Mouse (Mus musculus): ENCODE data around the gene Gm13696. TPM values are rescaled to one million over a fixed set of nuclear protein-coding genes. Genes with fewer than 3 reads are reported as not detected.
"Not testable (repeated sequence)": the region's sequence is repeated elsewhere in the genome, so short reads cannot be mapped to it uniquely, and the experiment has no call there.

Gm13696 gene
- not detected in 2 replicates for polyA plus RNA-seq (2015; fragmentation: Nextera tagmentation; extraction: Ambion mirVana)

DNA sequence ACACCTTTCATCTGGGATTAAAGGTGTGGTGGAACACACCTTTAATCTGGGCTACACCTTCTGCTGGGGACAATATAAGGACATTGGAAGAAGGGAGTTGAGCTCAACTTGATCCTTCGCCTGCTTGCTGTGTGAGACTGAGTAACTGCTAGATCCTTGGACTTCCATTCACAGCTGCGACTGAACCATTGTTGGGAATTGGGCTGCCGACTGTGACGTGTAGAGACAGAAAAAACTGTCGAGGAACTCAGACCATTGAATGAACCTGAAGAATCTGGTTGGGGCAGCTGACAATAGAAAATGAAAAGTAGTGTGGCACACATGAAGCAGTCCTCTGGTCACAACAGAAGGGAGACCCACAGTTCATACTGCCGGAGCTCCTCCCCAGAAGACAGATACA lies at the start of gene Gm13696:
Gene Gm13696, plus strand, starts transcription at position 301 of the 400 bp plus-strand sequence.
- not testable (repeated sequence) for ATAC-seq (replicated peaks; ENCODE audit: extremely low read depth, insufficient read depth, low FRiP score); H3K27me3 ChIP-seq (ENCODE audit: control insufficient read depth, insufficient read depth, low read length); H3K4me2 ChIP-seq (ENCODE audit: low read depth, low read length); H3K36me3 ChIP-seq (ENCODE audit: control insufficient read depth, insufficient read depth); H3K27ac ChIP-seq (ENCODE audit: low read length); H3K9ac ChIP-seq (ENCODE audit: low read length); H3K4me1 ChIP-seq (ENCODE audit: control insufficient read depth, insufficient read depth, low read length); H3K4me3 ChIP-seq (ENCODE audit: low read length); H3K9me3 ChIP-seq (replicated peaks; ENCODE audit: control insufficient read depth, low read length)
- no CpG with 5 or more reads among the region's 6 CpGs for WGBS

GRCm38 (mm10) chr2:83929478-83930088 lies 43.3 kb upstream of the Gm13696 start:
- no peaks in the 10 kb centered on the region for H3K36me3 ChIP-seq (ENCODE audit: control insufficient read depth, insufficient read depth)
- H3K27ac ChIP-seq (ENCODE audit: low read length) = no peak overlapping the region
- no peak overlapping the region for H3K4me3 ChIP-seq (ENCODE audit: low read length)
- H3K4me1 ChIP-seq (ENCODE audit: control insufficient read depth, insufficient read depth, low read length) = no peaks in the 10 kb centered on the region
- H3K9me3 ChIP-seq (replicated peaks; ENCODE audit: control insufficient read depth, low read length) = no peaks in the 10 kb centered on the region
- WGBS = 46% methylated on average over 2 of the region's 2 CpGs
- no peak overlapping the region for H3K4me2 ChIP-seq (ENCODE audit: low read depth, low read length)
- no peak overlapping the region for H3K9ac ChIP-seq (ENCODE audit: low read length)
- H3K27me3 ChIP-seq (ENCODE audit: control insufficient read depth, insufficient read depth, low read length) = no peaks in the 10 kb centered on the region
- no peak for ATAC-seq (replicated peaks; ENCODE audit: extremely low read depth, insufficient read depth, low FRiP score)

DNA sequence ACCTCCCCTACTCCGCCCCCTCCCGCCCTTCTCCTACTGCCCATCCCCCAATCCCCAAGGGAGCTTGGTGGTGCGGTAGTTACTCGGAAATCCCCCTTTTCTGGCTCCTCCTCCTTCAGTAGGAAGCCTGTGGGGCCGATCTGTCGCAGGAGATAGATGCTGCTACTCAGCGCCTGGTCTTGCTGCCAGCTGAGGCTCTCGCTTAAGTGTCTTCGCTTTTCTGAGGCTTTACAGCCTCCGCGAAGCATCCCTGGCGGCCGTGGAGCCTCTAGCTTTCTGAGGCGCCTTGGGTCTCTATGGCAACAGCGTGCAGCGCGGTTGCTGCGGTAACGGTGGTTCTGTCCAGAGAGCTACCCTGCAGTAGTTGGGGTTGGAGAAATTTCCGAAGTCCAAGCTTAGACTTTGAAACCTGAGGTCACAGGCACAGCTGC lies 32.0 kb upstream of the Gm13696 start, which contains the start of gene Zswim2:
Gene Zswim2, minus strand, starts transcription at position 298 of the 431 bp plus-strand sequence.
- Histone ChIP-seq H3K36me3 (ENCODE audit: control insufficient read depth, insufficient read depth) (no peaks in the 10 kb centered on the region), H3K4me3 (ENCODE audit: low read length) (peak within 1 kb of the TSS; percentile 33), H3K4me2 (ENCODE audit: low read depth, low read length) (peak within 1 kb of the TSS; percentile 59), H3K27ac (ENCODE audit: low read length) (no peak within 1 kb of the TSS), H3K9me3 (replicated peaks; ENCODE audit: control insufficient read depth, low read length) (no peaks in the 10 kb centered on the region), H3K9ac (ENCODE audit: low read length) (no peak within 1 kb of the TSS), H3K27me3 (ENCODE audit: control insufficient read depth, insufficient read depth, low read length) (no peaks in the 10 kb centered on the region), H3K4me1 (ENCODE audit: control insufficient read depth, insufficient read depth, low read length) (peaks cover 4% of the 10 kb centered on the region)
- ATAC-seq (replicated peaks; ENCODE audit: extremely low read depth, insufficient read depth, low FRiP score) = 0 out of 2 replicates have a peak, but pooled peaks have one; percentile 45
- 2% methylated on average over 20 of the region's 20 CpGs for WGBS

DNA sequence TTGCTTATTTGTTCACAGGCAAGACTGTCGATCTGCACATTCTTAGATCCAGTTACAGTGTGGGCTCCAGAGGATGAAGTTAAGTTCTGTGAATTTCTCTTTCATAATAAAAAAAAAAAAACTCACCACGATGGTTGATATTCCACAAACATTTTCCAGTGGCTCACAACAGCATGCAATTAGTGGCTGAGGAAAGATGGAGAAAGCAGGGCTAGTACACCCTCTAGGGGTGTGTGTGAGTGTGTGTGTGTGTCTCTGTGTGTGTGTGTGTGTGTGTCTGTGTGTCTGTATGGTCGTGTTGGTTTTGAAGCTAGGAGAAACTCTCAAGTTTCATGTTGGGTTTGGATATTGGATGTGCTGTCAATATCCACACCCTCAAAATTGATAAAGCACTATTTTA lies 31.5 kb upstream of the Gm13696 start:
- whole genome bisulfite sequencing = 46% methylated on average over 3 of the region's 3 CpGs
- Histone ChIP-seq H3K9me3 (replicated peaks; ENCODE audit: control insufficient read depth, low read length) (no peaks in the 10 kb centered on the region), H3K4me2 (ENCODE audit: low read depth, low read length) (peak overlapping the region; percentile 59), H3K27ac (ENCODE audit: low read length) (no peak overlapping the region), H3K27me3 (ENCODE audit: control insufficient read depth, insufficient read depth, low read length) (no peaks in the 10 kb centered on the region), H3K4me3 (ENCODE audit: low read length) (peak overlapping the region; percentile 33; the same call in 1 of the 2 replicates), H3K4me1 (ENCODE audit: control insufficient read depth, insufficient read depth, low read length) (peaks cover 4% of the 10 kb centered on the region), H3K36me3 (ENCODE audit: control insufficient read depth, insufficient read depth) (no peaks in the 10 kb centered on the region), H3K9ac (ENCODE audit: low read length) (no peak overlapping the region)
- no peak for ATAC-seq (replicated peaks; ENCODE audit: extremely low read depth, insufficient read depth, low FRiP score)

- Histone ChIP-seq H3K4me2 (ENCODE audit: low read depth, low read length) (no peak overlapping the region), H3K4me1 (ENCODE audit: control insufficient read depth, insufficient read depth, low read length) (peaks cover 4% of the 10 kb centered on the region), H3K27ac (ENCODE audit: low read length) (no peak overlapping the region), H3K27me3 (ENCODE audit: control insufficient read depth, insufficient read depth, low read length) (no peaks in the 10 kb centered on the region), H3K9me3 (replicated peaks; ENCODE audit: control insufficient read depth, low read length) (no peaks in the 10 kb centered on the region), H3K4me3 (ENCODE audit: low read length) (no peak overlapping the region), H3K9ac (ENCODE audit: low read length) (no peak overlapping the region), H3K36me3 (ENCODE audit: control insufficient read depth, insufficient read depth) (no peaks in the 10 kb centered on the region)
- 37% methylated on average over 4 of the region's 4 CpGs for WGBS
- ATAC-seq (replicated peaks; ENCODE audit: extremely low read depth, insufficient read depth, low FRiP score) = no peak
Measured at GRCm38 (mm10) chr2:83941792-83942191, 31.1 kb upstream of the Gm13696 start.

DNA sequence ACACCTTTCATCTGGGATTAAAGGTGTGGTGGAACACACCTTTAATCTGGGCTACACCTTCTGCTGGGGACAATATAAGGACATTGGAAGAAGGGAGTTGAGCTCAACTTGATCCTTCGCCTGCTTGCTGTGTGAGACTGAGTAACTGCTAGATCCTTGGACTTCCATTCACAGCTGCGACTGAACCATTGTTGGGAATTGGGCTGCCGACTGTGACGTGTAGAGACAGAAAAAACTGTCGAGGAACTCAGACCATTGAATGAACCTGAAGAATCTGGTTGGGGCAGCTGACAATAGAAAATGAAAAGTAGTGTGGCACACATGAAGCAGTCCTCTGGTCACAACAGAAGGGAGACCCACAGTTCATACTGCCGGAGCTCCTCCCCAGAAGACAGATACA lies 17.5 kb upstream of the Gm13696 start, which contains the start of gene Gm13698:
Gene Gm13698, plus strand, starts transcription at position 301 of the 400 bp plus-strand sequence.
- H3K27me3 ChIP-seq (ENCODE audit: control insufficient read depth, insufficient read depth, low read length); H3K9me3 ChIP-seq (replicated peaks; ENCODE audit: control insufficient read depth, low read length); H3K4me1 ChIP-seq (ENCODE audit: control insufficient read depth, insufficient read depth, low read length); H3K27ac ChIP-seq (ENCODE audit: low read length); H3K4me3 ChIP-seq (ENCODE audit: low read length); ATAC-seq (replicated peaks; ENCODE audit: extremely low read depth, insufficient read depth, low FRiP score); H3K4me2 ChIP-seq (ENCODE audit: low read depth, low read length); H3K36me3 ChIP-seq (ENCODE audit: control insufficient read depth, insufficient read depth); H3K9ac ChIP-seq (ENCODE audit: low read length): not testable (repeated sequence)
- no CpG with 5 or more reads among the region's 6 CpGs for WGBS

DNA sequence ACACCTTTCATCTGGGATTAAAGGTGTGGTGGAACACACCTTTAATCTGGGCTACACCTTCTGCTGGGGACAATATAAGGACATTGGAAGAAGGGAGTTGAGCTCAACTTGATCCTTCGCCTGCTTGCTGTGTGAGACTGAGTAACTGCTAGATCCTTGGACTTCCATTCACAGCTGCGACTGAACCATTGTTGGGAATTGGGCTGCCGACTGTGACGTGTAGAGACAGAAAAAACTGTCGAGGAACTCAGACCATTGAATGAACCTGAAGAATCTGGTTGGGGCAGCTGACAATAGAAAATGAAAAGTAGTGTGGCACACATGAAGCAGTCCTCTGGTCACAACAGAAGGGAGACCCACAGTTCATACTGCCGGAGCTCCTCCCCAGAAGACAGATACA lies 11.7 kb upstream of the Gm13696 start, which contains the start of gene Gm13693:
Gene Gm13693, plus strand, starts transcription at position 301 of the 400 bp plus-strand sequence.
- not testable (repeated sequence) for H3K27me3 ChIP-seq (ENCODE audit: control insufficient read depth, insufficient read depth, low read length); H3K36me3 ChIP-seq (ENCODE audit: control insufficient read depth, insufficient read depth); H3K27ac ChIP-seq (ENCODE audit: low read length); H3K9ac ChIP-seq (ENCODE audit: low read length); H3K4me1 ChIP-seq (ENCODE audit: control insufficient read depth, insufficient read depth, low read length); H3K9me3 ChIP-seq (replicated peaks; ENCODE audit: control insufficient read depth, low read length); H3K4me2 ChIP-seq (ENCODE audit: low read depth, low read length); ATAC-seq (replicated peaks; ENCODE audit: extremely low read depth, insufficient read depth, low FRiP score); H3K4me3 ChIP-seq (ENCODE audit: low read length)
- WGBS = no CpG with 5 or more reads among the region's 6 CpGs

DNA sequence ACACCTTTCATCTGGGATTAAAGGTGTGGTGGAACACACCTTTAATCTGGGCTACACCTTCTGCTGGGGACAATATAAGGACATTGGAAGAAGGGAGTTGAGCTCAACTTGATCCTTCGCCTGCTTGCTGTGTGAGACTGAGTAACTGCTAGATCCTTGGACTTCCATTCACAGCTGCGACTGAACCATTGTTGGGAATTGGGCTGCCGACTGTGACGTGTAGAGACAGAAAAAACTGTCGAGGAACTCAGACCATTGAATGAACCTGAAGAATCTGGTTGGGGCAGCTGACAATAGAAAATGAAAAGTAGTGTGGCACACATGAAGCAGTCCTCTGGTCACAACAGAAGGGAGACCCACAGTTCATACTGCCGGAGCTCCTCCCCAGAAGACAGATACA lies 5.9 kb upstream of the Gm13696 start, which contains the start of gene Gm13695:
Gene Gm13695, plus strand, starts transcription at position 301 of the 400 bp plus-strand sequence.
- H3K27ac ChIP-seq (ENCODE audit: low read length); H3K4me2 ChIP-seq (ENCODE audit: low read depth, low read length); H3K9me3 ChIP-seq (replicated peaks; ENCODE audit: control insufficient read depth, low read length); H3K4me1 ChIP-seq (ENCODE audit: control insufficient read depth, insufficient read depth, low read length); H3K4me3 ChIP-seq (ENCODE audit: low read length); H3K9ac ChIP-seq (ENCODE audit: low read length); ATAC-seq (replicated peaks; ENCODE audit: extremely low read depth, insufficient read depth, low FRiP score); H3K36me3 ChIP-seq (ENCODE audit: control insufficient read depth, insufficient read depth); H3K27me3 ChIP-seq (ENCODE audit: control insufficient read depth, insufficient read depth, low read length): not testable (repeated sequence)
- no CpG with 5 or more reads among the region's 6 CpGs for WGBS

DNA sequence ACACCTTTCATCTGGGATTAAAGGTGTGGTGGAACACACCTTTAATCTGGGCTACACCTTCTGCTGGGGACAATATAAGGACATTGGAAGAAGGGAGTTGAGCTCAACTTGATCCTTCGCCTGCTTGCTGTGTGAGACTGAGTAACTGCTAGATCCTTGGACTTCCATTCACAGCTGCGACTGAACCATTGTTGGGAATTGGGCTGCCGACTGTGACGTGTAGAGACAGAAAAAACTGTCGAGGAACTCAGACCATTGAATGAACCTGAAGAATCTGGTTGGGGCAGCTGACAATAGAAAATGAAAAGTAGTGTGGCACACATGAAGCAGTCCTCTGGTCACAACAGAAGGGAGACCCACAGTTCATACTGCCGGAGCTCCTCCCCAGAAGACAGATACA lies 5.7 kb downstream of the Gm13696 start, which contains the start of gene Gm13694:
Gene Gm13694, plus strand, starts transcription at position 301 of the 400 bp plus-strand sequence.
- no CpG with 5 or more reads among the region's 6 CpGs for WGBS

More for the DNA sequence above, 5.7 kb downstream of the Gm13696 start, which contains the start of gene Gm13694:
- H3K9me3 ChIP-seq (replicated peaks; ENCODE audit: control insufficient read depth, low read length); H3K4me2 ChIP-seq (ENCODE audit: low read depth, low read length); H3K36me3 ChIP-seq (ENCODE audit: control insufficient read depth, insufficient read depth); ATAC-seq (replicated peaks; ENCODE audit: extremely low read depth, insufficient read depth, low FRiP score); H3K9ac ChIP-seq (ENCODE audit: low read length); H3K4me1 ChIP-seq (ENCODE audit: control insufficient read depth, insufficient read depth, low read length); H3K27ac ChIP-seq (ENCODE audit: low read length); H3K27me3 ChIP-seq (ENCODE audit: control insufficient read depth, insufficient read depth, low read length); H3K4me3 ChIP-seq (ENCODE audit: low read length): not testable (repeated sequence)
